Mouse (Mus musculus) cerebral cortex, adult 2 months (tissue): ENCODE measurements around the gene Rere.

Source experiments
- WGBS: fragments of 180-500 bp; shearing (Covaris S2); methylation state at CpG from one replicate; pipeline ENCODE4 v1.1.7; 2018; 5-methylcytosine and 5-hydroxymethylcytosine counted together

The Rere gene

DNA sequence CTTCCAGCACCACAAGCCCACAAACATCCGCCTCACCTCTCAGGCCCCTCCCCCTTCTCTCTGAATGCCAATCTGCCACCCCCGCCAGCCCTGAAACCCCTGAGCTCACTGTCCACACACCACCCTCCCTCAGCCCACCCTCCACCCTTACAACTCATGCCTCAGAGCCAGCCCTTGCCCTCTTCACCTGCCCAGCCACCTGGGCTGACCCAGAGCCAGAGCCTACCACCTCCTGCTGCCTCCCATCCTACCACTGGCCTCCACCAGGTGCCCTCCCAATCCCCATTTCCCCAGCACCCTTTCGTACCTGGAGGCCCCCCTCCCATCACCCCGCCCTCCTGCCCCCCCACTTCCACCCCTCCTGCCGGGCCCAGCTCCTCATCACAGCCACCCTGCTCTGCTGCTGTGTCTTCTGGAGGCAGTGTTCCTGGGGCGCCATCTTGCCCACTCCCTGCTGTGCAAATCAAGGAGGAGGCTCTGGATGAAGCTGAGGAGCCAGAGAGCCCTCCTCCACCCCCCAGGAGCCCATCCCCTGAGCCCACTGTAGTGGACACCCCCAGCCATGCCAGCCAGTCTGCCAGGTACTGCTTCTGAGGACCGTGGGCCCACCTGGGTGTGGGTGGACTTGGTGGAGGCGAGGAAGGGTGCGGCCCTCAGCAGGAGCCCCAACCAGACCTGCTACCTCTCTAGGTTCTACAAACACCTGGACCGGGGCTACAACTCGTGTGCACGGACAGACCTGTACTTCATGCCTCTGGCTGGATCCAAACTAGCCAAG lies 334.0 kb downstream of the Rere start:
- WGBS, result 75% methylated on average over 12 of the region's 12 CpGs

DNA sequence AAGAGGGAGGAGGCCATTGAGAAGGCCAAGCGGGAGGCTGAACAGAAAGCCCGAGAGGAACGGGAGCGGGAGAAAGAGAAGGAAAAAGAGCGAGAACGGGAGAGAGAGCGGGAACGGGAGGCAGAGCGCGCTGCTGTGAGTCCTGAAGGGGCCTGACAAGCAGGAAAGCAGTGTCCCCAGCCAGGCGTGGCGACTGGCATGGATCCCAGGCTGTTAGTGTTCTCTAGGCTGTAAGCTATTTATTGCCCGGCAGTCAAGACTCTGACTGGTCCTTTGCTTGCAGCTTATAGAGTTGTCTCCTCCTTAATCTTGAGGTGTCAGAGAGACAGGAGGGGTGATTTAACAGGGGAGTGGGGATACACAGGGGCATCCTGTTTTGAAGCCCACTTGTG lies 334.6 kb downstream of the Rere start:
- 41% methylated on average over 13 of the region's 13 CpGs for WGBS

DNA sequence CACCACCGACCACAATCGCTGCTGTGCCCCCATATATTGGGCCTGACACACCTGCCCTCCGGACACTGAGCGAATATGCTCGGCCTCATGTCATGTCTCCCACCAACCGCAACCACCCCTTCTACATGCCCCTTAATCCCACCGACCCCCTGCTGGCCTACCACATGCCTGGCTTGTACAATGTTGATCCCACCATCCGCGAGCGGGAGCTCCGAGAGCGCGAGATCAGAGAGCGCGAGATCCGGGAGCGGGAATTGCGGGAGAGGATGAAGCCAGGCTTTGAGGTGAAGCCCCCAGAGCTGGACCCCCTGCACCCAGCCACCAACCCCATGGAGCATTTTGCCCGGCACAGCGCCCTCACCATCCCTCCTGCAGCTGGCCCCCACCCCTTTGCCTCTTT lies 335.4 kb downstream of the Rere start:
- 97% methylated on average over 20 of the region's 20 CpGs for WGBS

DNA sequence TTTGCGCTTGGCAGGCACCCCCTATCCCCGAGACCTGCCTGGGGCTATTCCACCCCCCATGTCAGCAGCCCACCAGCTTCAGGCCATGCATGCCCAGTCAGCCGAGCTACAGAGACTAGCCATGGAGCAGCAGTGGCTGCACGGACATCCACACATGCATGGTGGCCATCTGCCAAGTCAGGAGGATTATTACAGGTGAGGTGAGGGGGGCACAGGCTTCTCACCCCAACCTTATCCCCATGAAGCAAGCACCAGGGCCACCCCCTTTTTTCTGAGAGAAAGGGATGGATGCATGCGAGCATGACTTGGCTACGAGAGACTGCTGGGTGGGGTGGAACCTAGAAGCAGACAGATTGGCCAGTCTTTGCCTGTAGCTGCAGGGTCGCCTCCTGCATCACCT lies 337.6 kb downstream of the Rere start:
- 74% methylated on average over 7 of the region's 7 CpGs for WGBS

DNA sequence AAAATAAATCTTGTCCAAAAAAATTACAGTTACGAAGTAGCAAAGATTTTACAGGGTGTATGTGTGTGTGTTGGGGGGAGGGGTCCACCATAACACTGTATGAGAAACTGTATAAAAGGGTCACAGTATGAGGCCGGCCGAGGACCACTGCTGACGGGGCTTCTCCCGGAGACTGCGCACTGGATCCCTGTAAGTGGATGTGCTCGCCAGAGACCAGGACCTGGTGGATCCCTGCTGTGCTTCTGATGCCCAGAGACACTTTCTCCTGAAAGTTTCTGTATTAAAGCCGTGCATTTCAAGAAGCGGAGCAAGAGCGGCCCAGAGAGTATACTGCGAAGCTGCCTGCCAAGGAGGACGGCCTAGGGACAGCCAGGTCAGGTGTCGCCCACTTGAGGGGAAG lies 341.2 kb downstream of the Rere start:
- WGBS, result 92% methylated on average over 13 of the region's 13 CpGs

DNA sequence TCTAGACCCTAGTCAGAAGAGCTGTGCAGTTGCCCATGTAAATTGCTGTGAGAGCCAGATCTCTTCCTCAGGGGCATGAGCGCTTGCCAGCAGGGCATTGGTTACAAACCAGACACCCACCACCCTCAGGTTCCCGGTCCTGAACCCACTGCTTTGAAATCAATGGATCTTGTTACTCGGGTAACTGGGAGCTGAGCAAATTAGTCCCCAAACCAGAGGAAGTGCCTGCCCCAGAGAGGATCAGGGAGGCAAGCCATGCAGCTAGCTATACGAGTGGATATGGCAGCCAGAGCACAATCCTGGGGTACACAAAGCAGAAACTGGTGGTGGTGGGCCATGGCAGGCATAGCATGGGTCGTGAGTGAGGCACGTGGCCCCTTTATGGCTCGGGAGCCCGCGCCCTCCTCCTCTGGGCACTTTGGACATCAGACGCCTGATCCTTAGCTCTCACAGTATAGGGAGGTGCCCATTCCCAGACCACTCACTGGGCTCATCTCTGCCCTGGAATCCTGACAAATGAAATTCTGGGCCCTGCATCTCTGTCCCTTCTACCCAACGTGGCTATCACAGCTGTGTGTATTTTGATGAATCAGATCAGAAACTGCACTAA lies 342.9 kb downstream of the Rere start:
- 56% methylated on average over 11 of the region's 11 CpGs for WGBS

DNA sequence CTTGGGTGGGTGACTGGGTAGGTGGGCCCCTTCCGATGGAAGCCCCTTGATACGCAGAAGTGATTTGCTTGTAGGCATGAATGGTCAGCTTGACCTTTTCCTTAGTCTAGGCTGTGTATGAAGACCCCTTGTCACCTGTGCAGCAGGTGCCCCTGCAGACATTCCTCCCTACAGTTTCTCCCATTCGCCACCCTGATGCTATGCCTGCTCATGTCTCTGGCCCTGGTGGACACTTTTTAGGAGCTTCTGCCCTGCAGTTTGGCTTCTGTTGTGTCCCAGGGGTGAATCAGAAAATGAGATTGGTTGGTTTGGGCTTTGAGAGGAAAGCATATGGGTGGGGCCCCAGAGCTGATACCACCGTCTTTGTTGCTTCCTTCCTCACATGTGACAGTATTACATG lies 343.5 kb downstream of the Rere start:
- WGBS, result 69% methylated on average over 4 of the region's 4 CpGs

DNA sequence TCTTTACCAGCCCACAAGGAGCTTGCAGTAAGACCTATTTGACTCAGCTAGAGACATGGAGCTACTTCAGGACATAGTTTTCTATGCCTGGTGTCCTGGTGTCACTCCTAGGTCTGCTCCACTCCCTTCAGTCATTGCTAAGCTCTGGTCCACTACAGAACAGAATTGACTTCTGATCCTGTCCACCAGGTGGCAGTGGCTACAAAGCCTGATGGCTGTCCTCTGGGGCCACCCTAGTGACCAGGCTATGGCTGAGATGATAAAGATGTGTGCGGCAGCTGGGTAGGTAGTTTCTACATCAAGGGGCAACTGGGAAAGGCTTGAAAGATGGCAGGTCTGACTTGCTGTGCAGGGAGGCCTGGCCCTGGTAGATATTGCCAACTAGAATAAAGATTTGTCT lies 344.0 kb downstream of the Rere start:
- WGBS, result 48% methylated on average over 1 of the region's 1 CpGs

DNA sequence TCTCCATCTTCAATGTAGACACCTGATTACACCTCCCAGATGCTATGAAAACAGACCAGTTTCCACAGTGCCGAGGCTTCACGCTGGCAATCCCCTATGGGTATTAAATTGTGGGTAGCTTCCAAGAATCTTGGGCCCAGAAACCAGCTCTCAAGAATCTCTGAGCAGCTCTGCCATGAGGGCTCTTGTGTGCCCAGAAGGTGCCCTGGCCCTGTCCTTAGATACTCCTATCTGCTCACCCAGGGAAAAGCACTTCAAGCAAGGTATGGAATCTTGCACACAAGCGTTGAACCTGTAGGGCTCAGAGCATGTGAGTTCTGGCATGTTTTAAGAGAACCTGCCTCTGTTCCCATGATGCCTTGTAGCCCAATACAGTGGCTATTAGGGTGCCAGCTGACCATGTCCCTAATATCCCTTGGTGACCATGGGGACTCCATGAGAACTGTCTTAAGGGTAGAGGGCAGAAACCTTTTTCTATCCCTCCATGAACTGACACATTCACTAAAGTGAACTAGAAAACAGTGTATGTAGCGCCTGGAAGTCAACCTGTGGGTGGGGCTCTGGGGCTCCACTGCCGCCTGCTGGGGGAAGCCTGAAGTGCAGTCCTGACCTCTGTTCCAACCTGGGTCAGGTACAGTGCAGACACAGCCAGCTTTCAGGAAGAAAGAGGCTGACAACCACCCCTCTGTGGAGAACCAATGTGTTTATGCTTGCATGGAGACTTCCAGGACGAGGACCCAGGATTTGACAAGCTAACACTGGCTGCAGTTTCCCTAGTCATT lies 344.7 kb downstream of the Rere start:
- 37% methylated on average over 6 of the region's 6 CpGs for WGBS

DNA sequence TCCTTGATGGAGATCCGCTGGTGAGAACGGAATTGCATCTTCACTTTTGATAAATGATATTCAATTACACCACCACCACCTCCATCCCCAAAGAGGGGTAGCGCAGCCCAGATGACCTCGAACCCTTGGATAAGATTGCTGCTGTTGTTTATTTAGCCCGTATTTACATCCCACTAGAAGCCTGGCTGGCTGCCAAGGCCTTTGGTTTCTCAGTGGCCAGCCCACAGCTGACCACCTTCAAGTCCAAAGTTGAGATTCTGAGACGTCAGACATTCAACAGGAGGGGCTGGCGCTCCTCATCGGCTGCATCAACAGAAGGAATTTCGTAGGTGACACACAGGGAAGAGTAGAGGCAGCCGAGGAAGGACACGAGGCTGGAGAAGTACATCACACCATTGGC lies 347.8 kb downstream of the Rere start:
- 75% methylated on average over 11 of the region's 11 CpGs for WGBS

DNA sequence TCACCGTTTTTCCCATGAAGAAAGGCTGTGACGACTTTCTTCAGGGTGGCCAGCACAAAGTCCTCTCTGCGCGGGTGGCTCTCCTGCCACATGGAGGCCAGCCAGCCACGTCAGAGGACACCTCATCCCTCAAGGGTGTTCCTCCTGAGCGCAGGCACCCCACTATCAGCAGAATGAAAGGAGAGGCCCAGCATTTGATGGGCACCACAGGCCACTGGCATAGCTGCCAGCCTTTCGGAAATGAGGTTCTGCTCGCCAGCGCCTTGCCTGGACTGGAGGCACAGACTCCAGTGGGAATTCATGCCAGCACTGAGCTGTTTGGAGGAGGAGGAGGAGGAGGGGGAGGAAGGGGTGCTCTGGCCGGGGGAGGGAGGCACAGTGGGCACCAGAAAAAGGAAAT lies 354.1 kb downstream of the Rere start:
- 73% methylated on average over 10 of the region's 10 CpGs for WGBS

DNA sequence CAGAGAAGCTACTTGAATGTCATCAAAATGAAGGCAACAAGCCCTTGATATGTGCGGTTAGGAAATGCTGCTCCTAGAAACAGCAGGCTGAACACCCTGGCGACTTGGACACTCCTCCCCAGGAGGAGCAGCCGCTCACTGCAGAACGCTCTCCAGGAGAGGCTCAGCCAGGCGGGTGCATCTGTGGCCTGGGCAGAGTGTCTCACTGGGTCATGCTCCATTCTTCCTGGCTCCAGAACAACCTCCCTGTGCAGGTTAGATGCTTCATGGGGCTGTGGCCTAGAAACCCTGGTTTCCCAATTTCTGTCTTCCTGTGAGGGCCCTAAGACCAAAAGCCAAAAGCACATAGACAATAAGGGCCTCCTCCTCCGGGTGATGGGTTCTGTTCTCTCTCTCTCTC lies 355.2 kb downstream of the Rere start:
- WGBS, result 86% methylated on average over 6 of the region's 6 CpGs

DNA sequence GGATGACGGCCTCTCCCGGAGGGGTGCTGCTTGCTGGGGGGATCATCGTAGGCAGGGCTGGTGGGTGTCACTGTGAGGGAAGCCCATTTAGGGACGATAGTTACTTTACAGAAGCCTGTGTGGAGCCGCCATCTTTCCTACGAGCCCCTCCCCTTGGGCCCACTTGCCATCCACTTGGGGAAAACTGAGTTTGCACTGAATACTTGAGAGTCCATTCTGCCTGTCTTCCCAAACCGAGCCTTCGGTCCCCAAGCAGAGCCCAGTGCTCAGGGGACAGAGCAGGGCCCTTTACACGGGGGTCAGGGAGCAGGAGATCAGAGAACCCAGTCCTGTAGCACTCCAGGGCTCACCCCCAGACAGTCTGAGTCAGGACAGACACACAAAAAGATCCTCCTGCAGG lies 362.9 kb downstream of the Rere start:
- WGBS, result 91% methylated on average over 9 of the region's 9 CpGs

DNA sequence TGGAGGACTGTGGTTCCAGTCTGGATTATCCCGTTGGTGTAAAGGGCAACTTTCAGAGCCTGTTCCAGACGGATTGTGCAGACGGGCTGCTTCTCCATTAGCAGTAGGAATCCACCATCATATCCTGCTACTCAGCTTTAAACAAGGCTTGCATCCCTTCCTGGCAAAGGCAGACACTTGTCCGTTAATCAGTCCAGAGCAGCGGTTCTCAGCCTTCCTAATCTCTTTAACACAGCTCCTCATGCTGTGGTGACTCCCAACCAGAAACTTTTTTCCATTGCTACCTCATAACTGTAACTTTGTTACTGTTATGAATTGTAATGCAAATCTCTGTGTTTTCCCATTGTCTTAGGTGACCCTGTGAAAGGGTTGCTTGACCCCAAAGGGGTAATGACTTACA lies 367.9 kb downstream of the Rere start:
- 84% methylated on average over 5 of the region's 5 CpGs for WGBS

DNA sequence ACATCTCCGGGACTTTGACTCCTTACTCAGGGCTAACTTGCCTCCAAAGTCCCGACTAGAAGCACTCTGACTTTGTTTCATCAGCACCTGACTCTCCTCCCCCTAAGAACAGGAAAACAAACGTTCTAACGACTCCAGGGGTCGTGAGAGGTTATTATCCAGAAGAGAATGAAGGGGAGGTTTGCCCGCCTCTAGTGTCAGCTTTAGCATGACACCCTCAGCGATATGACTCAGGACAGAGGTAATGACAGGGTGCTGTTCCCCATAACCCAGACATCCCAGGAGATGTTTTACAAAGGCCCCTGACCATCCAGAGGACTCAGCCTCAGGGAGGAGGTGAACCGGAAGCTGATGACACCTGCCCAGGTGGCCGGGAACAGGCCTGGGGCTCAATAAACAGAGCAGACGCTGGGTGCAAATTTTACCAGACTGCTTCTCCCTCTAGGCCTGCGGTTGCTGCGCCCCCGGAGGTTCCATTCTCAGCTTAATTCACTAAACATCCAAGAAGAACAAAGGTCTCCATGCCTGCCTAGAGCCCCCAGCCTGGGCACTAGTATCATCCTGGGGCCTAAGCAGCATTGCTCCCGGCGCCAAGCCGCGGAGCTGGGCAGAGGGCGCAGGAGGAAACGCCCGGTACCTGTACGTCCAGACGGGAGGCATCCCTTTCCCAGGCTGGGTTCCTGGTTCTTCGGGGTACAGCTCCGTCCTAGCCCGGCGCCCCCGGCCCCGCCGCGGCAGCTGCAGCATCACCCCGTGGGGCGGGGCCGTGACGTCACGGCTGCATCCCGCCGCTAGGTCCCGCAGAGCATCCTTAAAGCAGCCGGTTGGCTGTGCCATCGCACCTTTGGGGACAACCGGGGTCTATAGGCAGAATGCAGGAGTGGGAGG lies 370.2 kb downstream of the Rere start, which contains the start of gene Slc45a1:
TSS of gene Slc45a1 (minus strand) at position 785 of the 888 bp plus-strand sequence.
- WGBS, result 5% methylated on average over 41 of the region's 41 CpGs

DNA sequence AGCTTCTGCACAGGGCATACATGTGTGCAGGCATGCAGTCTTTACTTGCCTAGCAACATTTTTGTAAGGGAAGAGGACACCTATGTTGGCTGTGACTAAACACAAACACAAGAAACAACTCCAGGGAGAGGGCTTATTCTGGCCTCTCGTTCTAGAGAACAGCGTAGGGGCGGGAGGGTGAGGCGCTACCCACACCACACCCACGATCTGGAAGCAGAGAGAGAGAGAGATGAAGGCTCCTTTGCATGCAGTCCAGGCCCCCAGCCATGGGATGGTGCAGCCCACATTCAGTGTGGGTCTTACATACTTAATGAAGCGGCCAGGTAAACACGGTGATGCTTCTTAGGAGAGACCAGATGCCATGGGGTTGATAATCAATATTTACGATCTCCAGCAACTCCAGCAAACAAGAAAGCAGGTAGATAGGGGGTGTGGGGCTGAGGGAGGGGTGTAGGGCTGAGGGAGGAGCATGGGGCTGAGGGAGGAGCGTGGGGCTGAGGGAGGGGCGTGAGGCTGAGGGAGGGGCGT lies 371.7 kb downstream of the Rere start:
- WGBS, result 42% methylated on average over 11 of the region's 11 CpGs

DNA sequence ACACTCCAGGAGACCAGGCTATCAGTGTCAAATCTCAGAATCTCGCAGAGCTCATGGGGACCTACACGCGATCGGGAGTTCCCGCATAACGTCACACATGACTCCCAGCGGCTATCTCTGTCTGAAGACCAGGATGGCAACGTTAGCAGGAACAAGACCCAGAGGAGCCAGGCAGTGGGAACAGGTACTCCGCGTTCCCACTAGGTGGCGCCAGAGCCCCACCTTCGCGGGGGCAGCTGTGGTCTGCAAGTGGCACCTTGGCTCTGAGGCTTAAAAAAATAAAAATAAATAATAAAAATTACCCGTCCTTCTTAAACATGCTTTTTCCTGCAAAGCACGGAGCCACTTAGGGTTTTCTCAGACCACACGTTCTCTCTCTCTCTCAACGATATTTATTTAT lies 374.5 kb downstream of the Rere start:
- WGBS, result 5% methylated on average over 17 of the region's 17 CpGs

DNA sequence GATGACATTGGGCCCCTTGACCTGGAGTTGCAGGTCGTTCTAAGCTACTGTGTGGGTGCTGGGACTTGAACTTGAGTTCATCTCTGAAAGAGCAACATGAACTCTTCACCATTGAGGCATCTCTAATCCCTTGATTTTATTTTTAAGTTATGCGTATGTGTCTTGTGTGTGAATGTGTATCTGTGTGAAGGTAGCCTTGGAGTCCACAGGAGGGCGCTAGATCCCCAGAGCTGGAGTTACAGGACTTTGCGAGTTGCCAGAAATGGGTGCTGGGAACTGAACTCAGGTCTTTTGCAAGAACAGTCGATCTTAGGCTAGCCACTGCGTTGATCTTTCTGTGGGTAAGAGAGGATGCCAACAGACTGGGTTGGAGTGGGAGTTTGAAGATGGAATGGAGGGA lies 375.1 kb downstream of the Rere start:
- WGBS, result 80% methylated on average over 6 of the region's 6 CpGs

DNA sequence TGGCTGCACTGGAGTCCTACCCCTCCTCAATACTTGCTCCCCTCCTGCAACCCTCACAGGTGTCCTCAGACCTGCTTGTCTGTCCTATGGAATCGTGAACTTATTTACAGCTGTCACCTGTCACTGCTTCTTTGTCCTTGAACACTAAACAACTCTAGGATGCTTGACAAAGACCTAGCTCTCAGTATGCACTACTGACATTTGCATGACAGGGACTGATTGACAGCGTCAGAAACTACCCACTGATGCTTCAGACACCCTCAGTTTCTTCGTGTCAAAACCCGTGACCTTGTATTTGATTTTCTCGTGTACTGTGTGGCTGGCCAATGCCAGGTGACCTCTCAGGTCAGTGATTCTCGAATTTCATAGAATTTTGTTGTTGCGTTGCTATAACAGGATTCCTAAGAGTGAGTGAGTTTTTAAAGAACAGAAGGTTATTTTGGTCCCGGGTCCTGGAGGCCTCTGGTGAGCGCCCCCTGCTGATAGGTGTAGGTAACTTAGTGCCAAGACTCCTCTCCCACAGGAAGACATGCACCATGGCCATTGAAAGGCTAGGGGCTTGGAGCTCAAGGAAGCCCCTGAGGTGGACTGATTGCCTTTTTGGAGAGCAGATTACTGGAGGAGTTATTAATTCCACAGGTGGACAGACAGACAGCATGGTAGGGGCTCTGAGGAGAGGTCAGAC lies 378.6 kb downstream of the Rere start:
- WGBS, result 76% methylated on average over 9 of the region's 9 CpGs

DNA sequence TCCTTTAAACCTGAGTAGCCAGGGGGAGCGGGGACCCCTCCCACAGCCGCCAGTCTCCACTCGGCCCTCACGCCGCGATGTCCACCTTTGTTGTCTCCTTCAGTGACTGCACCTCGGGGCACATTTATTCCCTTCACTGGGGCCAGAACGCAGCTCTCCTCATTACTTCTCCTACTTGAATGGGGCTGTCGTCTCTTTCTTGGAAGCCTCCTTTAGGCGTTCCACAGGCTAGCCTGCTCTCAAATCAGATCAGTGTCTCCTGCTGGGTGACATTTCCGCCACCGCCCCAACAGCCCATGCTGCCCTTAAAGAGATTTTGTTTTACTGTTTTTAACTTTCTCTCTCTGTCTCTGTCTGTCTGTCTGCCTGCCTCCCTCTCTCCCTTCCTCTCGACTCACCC lies 380.4 kb downstream of the Rere start:
- WGBS, result 13% methylated on average over 13 of the region's 13 CpGs

DNA sequence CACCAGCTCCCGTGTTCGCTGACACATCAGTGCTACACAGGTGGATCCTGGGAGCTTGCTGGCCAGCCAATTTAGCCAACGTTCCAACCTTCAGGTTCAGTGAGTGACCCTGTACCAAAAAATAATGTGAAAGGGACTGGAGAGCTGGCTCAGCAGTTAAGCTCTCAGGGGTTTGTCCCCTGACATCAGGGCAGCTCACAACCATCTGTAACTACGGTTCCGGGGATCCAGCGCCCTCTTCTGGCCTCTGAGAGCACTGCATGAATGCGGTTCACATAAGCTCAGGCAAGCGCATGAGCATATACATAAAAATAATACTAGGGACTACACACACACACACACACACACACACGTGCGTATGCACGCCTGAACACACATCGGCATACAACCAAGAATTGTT lies 381.7 kb downstream of the Rere start:
- WGBS, result 61% methylated on average over 12 of the region's 12 CpGs
